Mouse (Mus musculus) stomach, embryonic 16.5 days (tissue): ENCODE measurements around the gene H2al1e. TPM values are rescaled to one million over a fixed set of nuclear protein-coding genes. Genes with fewer than 3 reads are reported as not detected.

ENCODE experiments used
- ATAC-seq: fragments of 200-750 bp; cut with Nextera tagmentation; 2 replicates; pipeline ENCODE4 v1.8.0; 2017; ENCODE audit warnings: moderate number of reproducible peaks, moderate TSS enrichment; ENCODE audit not compliant: insufficient read depth, low FRiP score
- H3K27ac ChIP-seq: fragments of 300-500 bp; sonication (generic); 2 replicates; pipeline ENCODE4 v1.5.1; 2014; ENCODE audit warnings: low read length
- H3K27me3 ChIP-seq: fragments of 300-500 bp; sonication (generic); 2 replicates; pipeline ENCODE4 v1.6.1; 2014; ENCODE audit warnings: low read length, control low read depth, mixed read lengths; ENCODE audit not compliant: control insufficient read depth, insufficient read depth
- H3K36me3 ChIP-seq: fragments of 300-500 bp; sonication (generic); 2 replicates; pipeline ENCODE4 v1.6.1; 2014; ENCODE audit warnings: low read length; ENCODE audit not compliant: control insufficient read depth, insufficient read depth
- H3K4me1 ChIP-seq: fragments of 300-500 bp; sonication (generic); 2 replicates; pipeline ENCODE4 v1.6.1; 2014; ENCODE audit warnings: low read length, control low read depth, mixed read lengths; ENCODE audit not compliant: control insufficient read depth, insufficient read depth
- H3K4me2 ChIP-seq: fragments of 300-500 bp; sonication (generic); 2 replicates; pipeline ENCODE4 v1.6.1; 2014; ENCODE audit warnings: low read depth, low read length, mixed read lengths
- H3K4me3 ChIP-seq: fragments of 300-500 bp; sonication (generic); replicated peaks from 2 replicates; pipeline ENCODE4 v1.5.1; 2014; ENCODE audit warnings: mild to moderate bottlenecking, low read length
- H3K9ac ChIP-seq: fragments of 300-500 bp; sonication (generic); 2 replicates; pipeline ENCODE4 v1.6.1; 2014; ENCODE audit warnings: low read length
- H3K9me3 ChIP-seq: fragments of 300-500 bp; sonication (generic); replicated peaks from 2 replicates; pipeline ENCODE4 v1.6.1; 2016; ENCODE audit warnings: low read length, control low read depth; ENCODE audit not compliant: control insufficient read depth
- WGBS: fragments of 180-500 bp; shearing (Covaris S2); extraction: QIAGEN DNeasy Blood & Tissue Kit; methylation state at CpG from one replicate; pipeline ENCODE4 v1.1.7; 2014; 5-methylcytosine and 5-hydroxymethylcytosine counted together
- polyA plus RNA-seq: library from polyadenylated mRNA; unstranded; fragments of >200 nt; fragmentation: Nextera tagmentation; extraction: Ambion mirVana; gene quantifications from 2 replicates; pipeline ENCODE4 v1.2.1, GENCODE M21; 2015

The H2al1e gene
- polyA plus RNA-seq, 1 experiment from 2014 or later = not detected

DNA sequence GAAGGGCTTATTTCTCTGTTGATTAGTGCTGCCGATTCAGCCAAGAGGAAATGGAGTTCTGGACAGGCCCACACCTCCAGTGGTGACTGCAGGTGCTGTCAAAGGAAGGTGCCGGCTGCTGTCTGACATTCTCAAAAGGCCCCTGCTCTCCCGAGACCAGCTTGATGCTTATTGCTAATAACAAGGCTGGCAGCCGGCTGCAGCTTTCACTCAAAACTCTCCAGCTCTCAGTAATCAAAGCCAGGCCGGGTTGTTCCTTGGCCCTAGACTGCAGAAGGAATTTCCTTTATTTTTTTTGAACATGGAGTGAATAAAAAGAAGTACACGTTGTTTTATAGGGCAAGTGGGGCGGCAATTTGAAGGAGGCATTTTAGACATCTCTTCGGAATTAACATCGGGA, 34.0 kb downstream of the H2al1e start:
- Histone ChIP-seq H3K36me3 (no peaks in the 10 kb centered on the region), H3K4me1 (no peaks in the 10 kb centered on the region), H3K4me2 (no peak overlapping the region), H3K9ac (no peak overlapping the region), H3K27me3 (peaks cover 5% of the 10 kb centered on the region; the same call in 1 of the 2 replicates), H3K4me3 (no peak overlapping the region), H3K9me3 (no peaks in the 10 kb centered on the region), H3K27ac (no peak overlapping the region)
- ATAC-seq = no peak
- 62% methylated on average over 9 of the region's 9 CpGs for WGBS

DNA sequence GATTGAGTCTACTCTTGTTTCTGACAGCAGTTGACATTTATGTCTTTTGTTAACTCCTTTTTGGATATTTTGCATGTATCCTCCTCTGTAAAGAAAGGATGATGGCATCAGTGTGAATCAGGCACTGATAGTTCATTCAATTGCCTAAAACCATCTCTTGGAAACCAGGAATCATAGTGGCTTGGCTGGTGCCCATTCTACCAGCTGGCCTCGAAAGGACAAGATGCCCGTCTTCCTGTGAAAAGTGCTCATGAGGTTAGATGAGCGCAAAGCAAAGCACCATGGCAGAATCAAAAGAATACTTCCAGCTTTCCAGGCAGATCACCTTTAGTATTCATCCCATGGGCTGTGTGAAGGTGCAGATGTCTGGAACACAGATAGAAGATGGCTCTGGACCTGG, 35.0 kb downstream of the H2al1e start:
- no peaks in the 10 kb centered on the region for H3K4me1 ChIP-seq
- ATAC-seq = no peak
- no peak overlapping the region for H3K4me3 ChIP-seq
- H3K9ac ChIP-seq = no peak overlapping the region
- H3K4me2 ChIP-seq = no peak overlapping the region
- peaks cover 9% of the 10 kb centered on the region; the same call in 1 of the 2 replicates for H3K27me3 ChIP-seq
- H3K36me3 ChIP-seq = no peaks in the 10 kb centered on the region
- H3K9me3 ChIP-seq = no peaks in the 10 kb centered on the region
- 87% methylated on average over 3 of the region's 3 CpGs for WGBS
- no peak overlapping the region for H3K27ac ChIP-seq

DNA sequence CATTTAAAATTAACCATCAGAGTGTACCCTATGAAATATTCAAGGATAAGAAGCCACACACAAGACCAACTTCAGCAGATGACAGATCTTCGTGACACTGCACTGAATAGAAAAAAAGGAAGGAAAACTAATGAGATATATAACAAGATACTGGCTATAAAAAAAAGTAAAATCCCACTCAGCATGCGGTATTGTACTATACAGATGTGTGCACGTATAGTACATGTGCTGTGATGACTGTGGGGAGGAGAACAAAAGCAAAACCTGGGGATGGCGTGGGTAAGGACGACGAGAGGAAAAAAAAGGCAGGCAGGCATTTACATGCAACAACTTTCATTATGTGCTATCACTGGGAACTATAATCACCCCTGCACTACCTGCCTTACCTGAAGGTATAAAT, 49.1 kb downstream of the H2al1e start:
- peaks cover 11% of the 10 kb centered on the region; the same call in 1 of the 2 replicates for H3K27me3 ChIP-seq
- 83% methylated on average over 6 of the region's 6 CpGs for WGBS

DNA sequence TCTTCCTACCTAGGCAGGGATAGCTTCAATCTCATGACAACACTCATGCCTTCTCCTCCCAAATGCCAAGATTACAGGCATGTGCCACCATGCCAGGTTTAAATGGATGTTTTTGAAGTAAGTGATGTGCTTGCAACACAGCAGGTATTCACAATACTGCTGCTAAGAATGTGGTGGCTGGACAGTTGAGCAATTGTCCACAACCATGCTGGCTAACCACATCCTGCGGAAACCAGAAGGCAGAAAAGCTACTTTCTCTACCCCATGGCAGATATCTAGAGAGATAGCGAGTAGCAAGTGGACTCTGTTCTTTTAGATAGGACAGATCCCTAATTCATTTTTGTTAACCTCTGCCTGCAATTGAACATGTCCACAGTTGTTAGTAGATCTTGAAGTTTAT, 49.5 kb downstream of the H2al1e start:
- WGBS = 81% methylated on average over 2 of the region's 2 CpGs
- no peaks in the 10 kb centered on the region for H3K4me1 ChIP-seq
- no peak overlapping the region for H3K27ac ChIP-seq
- ATAC-seq = no peak
- no peaks in the 10 kb centered on the region for H3K9me3 ChIP-seq
- H3K36me3 ChIP-seq = no peaks in the 10 kb centered on the region
- no peak overlapping the region for H3K4me3 ChIP-seq
- peaks cover 11% of the 10 kb centered on the region; the same call in 1 of the 2 replicates for H3K27me3 ChIP-seq
- no peak overlapping the region for H3K4me2 ChIP-seq
- no peak overlapping the region for H3K9ac ChIP-seq

More for the DNA sequence above, 49.1 kb downstream of the H2al1e start:
- Histone ChIP-seq H3K36me3 (no peaks in the 10 kb centered on the region), H3K4me2 (no peak overlapping the region), H3K27ac (no peak overlapping the region), H3K4me1 (no peaks in the 10 kb centered on the region), H3K9me3 (no peaks in the 10 kb centered on the region), H3K9ac (no peak overlapping the region), H3K4me3 (no peak overlapping the region)
- no peak for ATAC-seq

Other genes starting within 250 kb of the H2al1e start
- not detected in 2 replicates for gene H2al1a, start 12.7 kb upstream of the H2al1e start, polyA plus RNA-seq
- not detected in 2 replicates for gene H2al1b, start 9.5 kb upstream of the H2al1e start, polyA plus RNA-seq
- gene H2al1c, start 6.3 kb upstream of the H2al1e start, polyA plus RNA-seq = not detected in 2 replicates
- gene H2al1d, start 3.1 kb upstream of the H2al1e start, polyA plus RNA-seq = not detected in 2 replicates
- gene H2al1f, start 3.2 kb downstream of the H2al1e start, polyA plus RNA-seq = not detected in 2 replicates
- gene H2al1g, start 6.3 kb downstream of the H2al1e start, polyA plus RNA-seq = not detected in 2 replicates
- gene H2al1h, start 9.6 kb downstream of the H2al1e start, polyA plus RNA-seq = not detected in 2 replicates
- gene H2al1i, start 12.7 kb downstream of the H2al1e start, polyA plus RNA-seq = not detected in 2 replicates
- not detected in 2 replicates for gene H2al1j, start 15.9 kb downstream of the H2al1e start, polyA plus RNA-seq